Mouse (Mus musculus): ENCODE data around the gene Hdgfl3. TPM values are rescaled to one million over a fixed set of nuclear protein-coding genes. Genes with fewer than 3 reads are reported as not detected.
A peak's percentile ranks its signal among the peaks of the same experiment; 100 is the strongest.

The Hdgfl3 gene
- total RNA-seq, 2 experiments from 2014 or later: 1.8 to 2.2 TPM

GRCm38 (mm10) chr7:81904926-81905325, 29.3 kb downstream of the Hdgfl3 start:
- intact Hi-C loops (cut with DNase I): no loop called here
- DNase-seq: no peak

DNA sequence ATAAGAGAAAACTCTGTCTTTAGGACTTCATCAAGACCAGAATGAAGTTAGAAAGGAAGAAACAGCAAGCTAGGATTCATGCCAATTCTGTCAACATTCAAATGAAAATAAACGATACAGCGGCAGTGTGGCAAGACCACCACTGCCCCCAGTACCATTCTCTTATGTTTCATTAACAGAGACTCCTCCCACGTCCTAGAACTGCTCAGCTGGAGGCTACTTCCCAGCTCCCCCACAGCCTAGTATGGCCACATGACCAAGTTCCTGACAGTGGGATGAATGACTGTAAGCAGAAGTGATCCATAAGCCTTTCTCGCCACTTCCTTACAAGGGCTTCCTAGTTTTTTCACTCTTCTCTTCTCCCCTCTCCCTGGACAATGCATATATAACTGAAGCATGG, 30.2 kb downstream of the Hdgfl3 start:
- intact Hi-C loops (cut with DNase I): no loop called here
- DNase-seq: no peak

DNA sequence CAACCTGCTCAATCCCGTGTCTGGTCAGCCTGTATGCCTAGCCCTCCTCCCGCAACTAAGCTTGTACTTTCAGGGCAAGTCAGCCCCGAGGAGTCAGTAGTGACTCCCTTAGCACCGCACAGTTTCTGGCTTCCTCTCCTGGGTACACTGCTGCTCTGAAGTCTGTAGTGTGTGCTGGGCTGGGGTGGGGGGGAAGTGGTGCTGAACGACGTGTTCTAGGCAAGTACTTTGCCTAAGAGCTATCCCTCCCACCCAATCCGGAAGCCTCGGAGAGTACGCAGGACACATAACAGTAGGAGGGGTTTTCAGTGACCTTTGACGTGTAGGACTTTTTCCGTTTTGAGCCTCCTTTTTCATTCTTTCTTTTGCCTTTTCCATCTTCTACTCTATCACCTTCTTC, 34.9 kb downstream of the Hdgfl3 start:
- no peak for DNase-seq
- intact Hi-C loops (cut with DNase I): no loop called here

DNA sequence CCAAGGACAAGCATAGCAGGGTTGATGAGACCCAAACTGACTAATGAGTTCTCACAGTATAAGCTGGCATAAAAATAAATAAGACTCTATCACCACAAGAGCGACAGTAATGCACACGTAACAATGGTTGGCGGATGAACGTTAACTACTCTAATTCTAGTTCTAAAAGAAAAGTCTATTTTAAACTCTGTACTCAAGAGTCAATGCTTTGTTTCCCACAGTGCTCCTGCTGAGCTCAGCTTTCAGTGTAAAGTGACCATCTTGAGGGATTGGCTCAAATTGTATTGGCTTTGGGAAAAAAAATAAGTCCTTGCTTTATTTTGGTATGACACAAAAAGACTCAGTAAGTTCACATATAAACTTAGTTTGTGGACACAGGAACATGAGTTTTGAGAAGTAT, 49.1 kb downstream of the Hdgfl3 start:
- intact Hi-C loops (cut with DNase I): no loop called here
- DNase-seq: no peak

GRCm38 (mm10) chr7:81881600-81881999, 52.7 kb downstream of the Hdgfl3 start:
- intact Hi-C loops (cut with DNase I): no loop called here

GRCm38 (mm10) chr7:81880797-81881196, 53.5 kb downstream of the Hdgfl3 start:
- intact Hi-C loops (cut with DNase I): no loop called here
- DNase-seq: no peak

More at GRCm38 (mm10) chr7:81881600-81881999, 52.7 kb downstream of the Hdgfl3 start:
- no peak for DNase-seq

GRCm38 (mm10) chr7:81880286-81880685, 54.0 kb downstream of the Hdgfl3 start:
- DNase-seq: no peak
- intact Hi-C loops (cut with DNase I): no loop called here

DNA sequence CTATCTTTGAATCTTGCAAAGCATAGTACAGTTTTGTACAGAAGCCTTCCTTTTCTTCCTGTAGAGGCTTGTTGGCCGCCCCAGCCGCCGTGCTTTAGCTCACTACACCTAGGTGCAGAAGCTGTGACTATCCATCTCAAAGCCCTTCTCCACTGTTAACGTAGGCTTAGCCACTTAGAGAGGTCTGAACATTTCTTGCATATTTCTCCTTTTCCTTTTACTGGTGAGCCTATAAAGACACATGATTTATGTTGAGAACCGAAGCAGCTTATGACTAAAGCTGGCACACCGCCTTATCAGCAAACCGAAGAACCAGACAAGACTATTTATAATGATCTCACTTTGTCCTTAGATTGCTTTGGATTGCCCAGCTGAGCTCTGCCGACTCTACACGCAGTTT, 58.9 kb downstream of the Hdgfl3 start:
- DNase-seq: no peak
- intact Hi-C loops (cut with DNase I): loop anchor here (5.0 kb wide), 1 partner anchor 57 kb away; the partner anchor contains the start of gene Hdgfl3

- no peak for DNase-seq
- intact Hi-C loops (cut with DNase I): loop anchor here (5.0 kb wide), 1 partner anchor 58 kb away; the partner anchor contains the start of gene Hdgfl3
These were observed 59.6 kb downstream of the Hdgfl3 start for GRCm38 (mm10) chr7:81874636-81875035.

- DNase-seq: no peak
- intact Hi-C loops (cut with DNase I): no loop called here
These were observed 60.5 kb downstream of the Hdgfl3 start for GRCm38 (mm10) chr7:81873807-81874206.

- DNase-seq: no peak
- intact Hi-C loops (cut with DNase I): no loop called here
These were observed 61.7 kb downstream of the Hdgfl3 start for GRCm38 (mm10) chr7:81872493-81873013.

- peak; percentile 57 to 58 for DNase-seq
- intact Hi-C loops (cut with DNase I): loop anchor here (5.0 kb wide), 1 partner anchor 81 kb away; the partner anchor contains the start of gene 3110040N11Rik
These were observed 66.1 kb downstream of the Hdgfl3 start for GRCm38 (mm10) chr7:81868158-81868557.

DNA sequence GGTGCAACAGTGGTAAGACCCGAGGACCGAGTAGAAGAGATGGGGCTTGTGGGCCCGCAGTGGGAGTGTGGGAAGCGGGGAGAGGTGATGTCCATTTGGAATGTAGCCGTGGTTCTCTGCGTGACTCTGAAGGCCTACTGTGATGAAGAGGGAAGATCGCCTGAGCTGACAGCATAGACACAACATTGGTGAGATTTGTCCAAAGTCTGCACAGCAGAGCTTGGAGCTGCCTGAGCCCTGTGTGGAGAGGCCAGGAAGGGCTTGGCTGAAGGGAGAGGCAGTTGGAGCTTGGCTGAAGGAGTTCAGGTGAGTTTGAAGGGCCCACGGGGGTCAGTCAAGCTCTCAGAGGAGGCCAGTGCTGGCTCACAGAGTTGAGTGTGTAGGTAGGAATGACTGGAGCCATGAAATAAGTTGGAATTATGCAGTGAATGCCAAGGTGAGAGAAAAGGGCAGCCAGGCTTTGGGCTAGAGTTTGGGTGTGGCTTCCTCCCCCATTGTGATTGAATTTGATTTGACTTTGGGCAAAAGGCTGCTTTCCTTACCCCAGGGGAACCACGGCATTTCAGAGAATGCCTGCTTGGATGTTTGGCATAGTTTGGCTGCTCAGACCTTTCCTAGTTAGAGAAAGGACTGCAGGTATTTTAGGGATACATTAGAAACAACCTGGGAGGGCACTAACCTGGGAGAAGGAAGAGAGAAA, 66.9 kb downstream of the Hdgfl3 start:
- DNase-seq: no peak
- intact Hi-C loops (cut with DNase I): loop anchor here (5.0 kb wide), 1 partner anchor 80 kb away; the partner anchor contains the start of gene 3110040N11Rik

GRCm38 (mm10) chr7:81865937-81866336, 68.3 kb downstream of the Hdgfl3 start:
- intact Hi-C loops (cut with DNase I): loop anchor here (5.0 kb wide), 1 partner anchor 79 kb away; the partner anchor contains the start of gene 3110040N11Rik
- DNase-seq: no peak

DNA sequence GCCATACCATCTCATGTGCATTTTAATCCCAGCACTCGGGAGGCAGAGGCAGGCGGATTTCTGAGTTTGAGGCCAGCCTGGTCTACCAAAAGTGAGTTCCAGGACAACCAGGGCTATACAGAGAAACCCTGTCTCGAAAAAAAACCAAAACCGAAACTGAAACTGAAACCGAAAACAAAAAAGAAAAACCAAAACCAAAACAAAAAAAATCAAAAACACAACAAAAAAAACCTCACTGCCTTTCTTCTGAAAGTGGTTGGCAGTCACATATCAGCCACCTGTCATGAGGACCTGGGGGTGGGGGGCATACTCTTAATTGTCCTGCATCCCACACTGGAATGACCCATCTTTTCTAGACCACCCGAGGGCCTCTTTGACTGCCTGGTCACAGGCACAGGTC, 69.7 kb downstream of the Hdgfl3 start:
- intact Hi-C loops (cut with DNase I): loop anchor here (5.0 kb wide), 1 partner anchor 37 kb away; the partner anchor contains the start of gene Btbd1
- no peak for DNase-seq

DNA sequence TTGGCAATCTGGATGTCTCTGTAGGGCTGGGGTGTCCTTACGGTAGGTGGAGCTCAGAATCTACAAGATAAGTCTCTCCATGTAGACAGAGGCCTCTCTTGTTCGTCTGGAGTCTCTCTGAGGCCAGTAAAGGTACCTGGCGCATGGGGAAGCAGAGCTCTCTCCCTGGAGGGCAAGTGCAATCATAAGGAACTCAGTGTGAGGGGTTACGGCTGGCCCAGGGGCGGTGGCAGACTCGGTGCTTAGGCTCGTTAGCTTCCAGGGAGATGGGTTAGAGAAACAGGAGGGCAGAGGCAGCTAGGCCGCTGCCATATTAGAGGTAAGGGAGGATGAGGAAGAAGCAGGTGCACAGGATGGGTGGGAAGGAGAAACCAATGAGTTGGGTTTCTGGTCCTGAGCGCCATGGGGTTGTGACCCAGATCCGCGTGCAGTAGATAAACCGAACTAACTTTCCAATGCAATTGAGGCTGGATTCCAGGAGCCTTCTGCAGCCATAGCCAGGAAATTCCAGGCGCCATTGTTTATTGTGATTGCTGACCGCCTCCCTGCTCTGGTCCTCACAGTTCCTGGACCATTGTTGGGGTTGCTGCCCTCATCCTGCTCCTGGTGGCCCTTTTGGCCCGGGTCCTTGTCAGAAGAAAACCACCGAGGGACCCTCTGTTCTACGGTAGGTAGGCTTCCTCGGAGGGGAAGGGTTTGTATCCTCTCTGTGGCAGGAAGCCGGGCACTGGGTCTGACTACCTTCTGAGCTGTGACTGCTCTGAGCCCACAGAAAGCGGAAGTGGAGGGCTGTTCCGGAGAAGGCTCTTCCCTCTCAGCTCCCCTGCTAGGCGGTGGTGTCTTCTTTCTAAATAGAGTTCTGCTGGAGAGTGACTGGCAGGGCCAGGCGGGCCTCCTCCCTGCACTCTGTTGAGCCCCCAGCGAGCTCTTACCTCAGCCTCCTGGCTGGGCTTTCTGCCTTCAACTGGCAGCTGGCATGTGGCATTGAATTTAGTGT, 71.4 kb downstream of the Hdgfl3 start:
- intact Hi-C loops (cut with DNase I): loop anchor here (5.0 kb wide), 1 partner anchor 36 kb away; the partner anchor contains the start of gene Btbd1
- peak in 1 of 2 experiments; percentile 29 for DNase-seq

DNA sequence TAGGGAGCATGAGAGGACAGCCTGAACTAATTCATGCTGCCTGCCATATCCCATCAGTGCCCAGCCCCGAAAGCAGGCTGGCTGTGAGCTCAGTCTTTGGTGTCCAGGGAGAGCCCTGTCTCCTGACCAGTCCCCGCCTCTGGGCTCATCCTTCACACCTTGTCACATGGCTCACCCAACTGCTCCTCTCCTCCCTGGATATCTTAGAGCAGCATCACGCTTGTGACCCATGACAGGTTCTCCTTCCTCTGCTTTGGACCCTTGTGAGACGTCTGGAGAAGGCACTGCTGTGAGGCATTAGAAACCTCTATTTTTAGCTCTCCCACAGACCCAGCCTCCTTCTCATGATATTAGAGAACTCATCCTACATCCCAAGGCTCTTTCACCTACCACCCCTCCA, 72.4 kb downstream of the Hdgfl3 start:
- intact Hi-C loops (cut with DNase I): loop anchor here (5.0 kb wide), 1 partner anchor 35 kb away; the partner anchor contains the start of gene Btbd1
- DNase-seq: no peak

DNA sequence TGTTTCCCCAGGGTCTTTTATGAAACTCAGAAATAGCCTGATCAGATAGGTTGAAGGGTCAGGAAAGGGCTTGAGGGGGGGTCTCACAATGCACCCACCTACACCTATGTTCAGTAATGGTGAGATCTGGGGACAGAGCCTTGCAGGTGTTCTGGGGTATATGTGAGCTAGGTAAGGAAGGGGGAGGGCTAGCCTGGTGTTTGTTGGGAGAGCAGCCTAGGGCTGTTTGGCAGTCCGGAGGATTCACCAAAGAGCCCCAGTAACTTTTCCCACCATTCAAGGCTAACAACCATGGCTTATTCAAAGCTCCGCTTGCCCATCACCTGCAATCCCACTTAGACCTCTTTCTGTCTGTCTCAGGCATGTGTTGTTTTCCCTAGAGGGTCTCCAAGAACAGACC, 72.8 kb downstream of the Hdgfl3 start:
- no peak for DNase-seq
- intact Hi-C loops (cut with DNase I): loop anchor here (5.0 kb wide), 1 partner anchor 34 kb away; the partner anchor contains the start of gene Btbd1

DNA sequence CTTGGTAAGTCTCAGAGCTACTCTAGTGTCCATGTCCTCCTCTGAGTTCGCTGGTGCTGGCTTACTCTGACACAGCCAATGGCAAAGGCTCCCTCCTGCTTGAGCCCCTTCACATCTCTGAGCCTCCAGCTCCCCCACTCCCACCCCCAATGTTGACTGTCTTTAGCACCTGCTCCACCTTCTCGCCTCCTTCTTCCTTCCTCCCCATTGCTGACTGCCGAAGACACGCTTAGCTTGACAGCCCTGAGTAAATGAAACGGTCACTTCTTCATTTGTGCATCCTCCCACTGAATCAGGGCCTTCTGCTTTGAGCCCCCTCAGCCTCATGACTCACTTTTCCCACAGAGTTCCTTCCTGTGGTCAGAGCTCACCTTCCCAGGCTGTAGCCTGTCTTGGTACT, 73.3 kb downstream of the Hdgfl3 start:
- no peak for DNase-seq
- intact Hi-C loops (cut with DNase I): loop anchor here (5.0 kb wide), 1 partner anchor 34 kb away; the partner anchor contains the start of gene Btbd1

- intact Hi-C loops (cut with DNase I): loop anchor here (5.0 kb wide), 1 partner anchor 33 kb away; the partner anchor contains the start of gene Btbd1
- peak in 1 of 2 experiments; percentile 40 for DNase-seq
These were observed 74.2 kb downstream of the Hdgfl3 start for GRCm38 (mm10) chr7:81860071-81860470.
